Mouse (Mus musculus): ENCODE measurements around the gene Smim13.
A peak's percentile ranks its signal among the peaks of the same experiment; 100 is the strongest.

DNA sequence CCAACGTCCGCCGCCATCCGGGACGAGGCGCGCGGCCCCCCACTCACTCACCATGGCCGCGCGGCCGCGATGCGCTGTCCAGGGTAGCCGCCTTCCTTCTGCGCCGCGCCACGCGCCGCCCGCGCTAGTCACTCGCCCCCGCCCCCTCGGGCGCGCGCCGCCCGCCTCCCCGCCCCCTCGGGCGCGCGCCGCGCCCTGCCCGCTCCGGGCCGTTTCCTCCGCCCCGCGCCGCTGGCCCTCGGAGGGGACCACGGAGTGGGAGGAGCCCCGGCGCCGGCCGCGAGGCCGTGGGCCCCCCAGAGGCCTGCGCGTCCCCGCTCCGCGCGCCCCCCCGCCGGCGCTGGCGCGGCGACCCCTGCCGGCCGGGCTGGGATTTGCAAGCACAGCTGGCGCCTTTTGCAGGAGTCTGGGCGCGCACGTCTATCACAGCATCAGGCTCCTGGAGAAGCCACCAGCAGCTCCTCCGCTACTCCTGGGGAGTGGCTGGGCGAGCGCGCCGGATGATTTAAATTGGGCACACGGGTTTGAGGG, 29.3 kb upstream of the Smim13 start, which contains the start of gene Elovl2:
- peak; percentile 72 for TF ChIP-seq CTCF (IDR thresholded peaks at IDR 0.05; ENCODE audit: borderline replicate concordance, control insufficient read depth, extremely low read depth, insufficient read depth, low read length, poor library complexity)
- TF ChIP-seq POLR2A (IDR thresholded peaks at IDR 0.05; ENCODE audit: control insufficient read depth, extremely low read depth, insufficient read depth, low read length, poor library complexity) = no peak
